Mouse (Mus musculus): ENCODE data around the gene Slc50a1. TPM values are rescaled to one million over a fixed set of nuclear protein-coding genes. Genes with fewer than 3 reads are reported as not detected.

Gene Slc50a1
- polyA plus RNA-seq, 2 experiments = 16.5 to 18.7 TPM

GRCm38 (mm10) chr3:89221167-89221566 lies 49.2 kb downstream of the Slc50a1 start:
- Histone ChIP-seq H3K4me3 (ENCODE audit: insufficient read depth in 1 of 2, low read depth in 2 of 2, low read length in 2 of 2) (no peak overlapping the region), H3K4me1 (replicated peaks; ENCODE audit: control insufficient read depth in 2 of 2, insufficient read depth in 2 of 2, low read length in 1 of 2) (no peaks in the 10 kb centered on the region), H3K9me3 (ENCODE audit: control insufficient read depth, low read length) (no peaks in the 10 kb centered on the region), H3K4me2 (ENCODE audit: low read depth) (no peak overlapping the region), H3K27me3 (ENCODE audit: control insufficient read depth, insufficient read depth, low read length) (peaks cover 13% of the 10 kb centered on the region), H3K9ac (replicated peaks) (no peak overlapping the region), H3K27ac (no peak overlapping the region), H3K36me3 (replicated peaks; ENCODE audit: control insufficient read depth, insufficient read depth, low read depth) (no peaks in the 10 kb centered on the region)
- no peak for ATAC-seq (ENCODE audit: insufficient read depth)
- 80% methylated on average over 5 of the region's 5 CpGs for WGBS (ENCODE audit: insufficient replicate concordance)
- DNase-seq (ENCODE audit: low read depth in 3 of 3, low spot score in 3 of 3) = no peak
- TF ChIP-seq EP300 (IDR thresholded peaks at IDR 0.05; ENCODE audit: low read depth) = no peak
- TF ChIP-seq CTCF (IDR thresholded peaks at IDR 0.05; ENCODE audit: low read depth) = no peak

GRCm38 (mm10) chr3:89219546-89219945 lies 50.8 kb downstream of the Slc50a1 start:
- ATAC-seq (ENCODE audit: insufficient read depth) (no peak), DNase-seq (ENCODE audit: low read depth in 3 of 3, low spot score in 3 of 3) (no peak)
- Histone ChIP-seq H3K9ac (replicated peaks) (no peak overlapping the region), H3K9me3 (ENCODE audit: control insufficient read depth, low read length) (no peaks in the 10 kb centered on the region), H3K4me3 (ENCODE audit: insufficient read depth in 1 of 2, low read depth in 2 of 2, low read length in 2 of 2) (no peak overlapping the region), H3K4me1 (replicated peaks; ENCODE audit: control insufficient read depth in 2 of 2, insufficient read depth in 2 of 2, low read length in 1 of 2) (peaks cover 9% of the 10 kb centered on the region in 2 experiments), H3K27ac (no peak overlapping the region), H3K27me3 (ENCODE audit: control insufficient read depth, insufficient read depth, low read length) (no peaks in the 10 kb centered on the region; the same call in 1 of the 2 replicates), H3K36me3 (replicated peaks; ENCODE audit: control insufficient read depth, insufficient read depth, low read depth) (no peaks in the 10 kb centered on the region), H3K4me2 (ENCODE audit: low read depth) (no peak overlapping the region)
- TF ChIP-seq EP300 (IDR thresholded peaks at IDR 0.05; ENCODE audit: low read depth) (no peak), CTCF (IDR thresholded peaks at IDR 0.05; ENCODE audit: low read depth) (no peak)
- WGBS (ENCODE audit: insufficient replicate concordance) = 28% methylated on average over 8 of the region's 8 CpGs

GRCm38 (mm10) chr3:89218271-89218670 lies 52.1 kb downstream of the Slc50a1 start:
- Histone ChIP-seq H3K4me1 (replicated peaks; ENCODE audit: control insufficient read depth in 2 of 2, insufficient read depth in 2 of 2, low read length in 1 of 2) (peaks cover 10 to 11% of the 10 kb centered on the region in 2 experiments), H3K4me2 (ENCODE audit: low read depth) (no peak overlapping the region), H3K4me3 (ENCODE audit: insufficient read depth in 1 of 2, low read depth in 2 of 2, low read length in 2 of 2) (no peak overlapping the region), H3K27ac (no peak overlapping the region), H3K9ac (replicated peaks) (no peak overlapping the region), H3K36me3 (replicated peaks; ENCODE audit: control insufficient read depth, insufficient read depth, low read depth) (no peaks in the 10 kb centered on the region), H3K27me3 (ENCODE audit: control insufficient read depth, insufficient read depth, low read length) (no peaks in the 10 kb centered on the region; the same call in 1 of the 2 replicates), H3K9me3 (ENCODE audit: control insufficient read depth, low read length) (no peaks in the 10 kb centered on the region)
- WGBS (ENCODE audit: insufficient replicate concordance) = 68% methylated on average over 1 of the region's 1 CpGs
- ATAC-seq (ENCODE audit: insufficient read depth) = no peak
- no peak for TF ChIP-seq EP300 (IDR thresholded peaks at IDR 0.05; ENCODE audit: low read depth)
- no peak for TF ChIP-seq CTCF (IDR thresholded peaks at IDR 0.05; ENCODE audit: low read depth)
- DNase-seq (ENCODE audit: low read depth in 3 of 3, low spot score in 3 of 3) = no peak

MicroRNAs within 50 kb of the gene (microRNA counts, 519-probe panel; counts per million panel counts)
- 69.9 counts per million for microRNA mmu-miR-92b

Small RNA genes lying within 50 kb of the gene (microRNA-seq; reads per million reads assigned to microRNA genes)
- 14.4 reads per million, percentile 25 among the genes with 10 or more reads in this experiment for gene Mir92b

Other genes starting within 250 kb of the Slc50a1 start
- 4.1 and 5.2 TPM in 2 replicates for gene Rusc1, start 177.3 kb downstream of the Slc50a1 start, polyA plus RNA-seq (2012; rRNA removed)
- gene Rusc1, start 177.3 kb downstream of the Slc50a1 start, polyA plus RNA-seq (2014; fragmentation: Nextera tagmentation; extraction: Ambion mirVana) = 2.6 and 3.2 TPM in 2 replicates
- gene Gm43738, start 169.5 kb downstream of the Slc50a1 start, polyA plus RNA-seq (2012; rRNA removed) = 0.02 TPM in 1 of 2 replicates, not detected in the other
- 0.04 TPM in 1 of 2 replicates, not detected in the other for gene Gm43738, start 169.5 kb downstream of the Slc50a1 start, polyA plus RNA-seq (2014; fragmentation: Nextera tagmentation; extraction: Ambion mirVana)
- gene Fdps, start 168.6 kb downstream of the Slc50a1 start, polyA plus RNA-seq (2012; rRNA removed) = 126 and 131 TPM in 2 replicates
- 238 and 251 TPM in 2 replicates for gene Fdps, start 168.6 kb downstream of the Slc50a1 start, polyA plus RNA-seq (2014; fragmentation: Nextera tagmentation; extraction: Ambion mirVana)
- 132 and 143 TPM in 2 replicates for gene Pklr, start 134.4 kb downstream of the Slc50a1 start, polyA plus RNA-seq (2012; rRNA removed)
- gene Pklr, start 134.4 kb downstream of the Slc50a1 start, polyA plus RNA-seq (2014; fragmentation: Nextera tagmentation; extraction: Ambion mirVana) = 79.8 and 97.5 TPM in 2 replicates
- 0.23 and 0.31 TPM in 2 replicates for gene Hcn3, start 110.4 kb downstream of the Slc50a1 start, polyA plus RNA-seq (2012; rRNA removed)
- gene Hcn3, start 110.4 kb downstream of the Slc50a1 start, polyA plus RNA-seq (2014; fragmentation: Nextera tagmentation; extraction: Ambion mirVana) = 0.55 and 0.56 TPM in 2 replicates
- 26.1 and 28.8 TPM in 2 replicates for gene Clk2, start 105.8 kb downstream of the Slc50a1 start, polyA plus RNA-seq (2012; rRNA removed)
- gene Clk2, start 105.8 kb downstream of the Slc50a1 start, polyA plus RNA-seq (2014; fragmentation: Nextera tagmentation; extraction: Ambion mirVana) = 6.7 and 7.2 TPM in 2 replicates
- 35.3 and 46.3 TPM in 2 replicates for gene Scamp3, start 93.1 kb downstream of the Slc50a1 start, polyA plus RNA-seq (2012; rRNA removed)
- gene Scamp3, start 93.1 kb downstream of the Slc50a1 start, polyA plus RNA-seq (2014; fragmentation: Nextera tagmentation; extraction: Ambion mirVana) = 41.0 and 44.2 TPM in 2 replicates
- 3.6 and 3.9 TPM in 2 replicates for gene Fam189b, start 87.4 kb downstream of the Slc50a1 start, polyA plus RNA-seq (2012; rRNA removed)
- gene Fam189b, start 87.4 kb downstream of the Slc50a1 start, polyA plus RNA-seq (2014; fragmentation: Nextera tagmentation; extraction: Ambion mirVana) = 1.7 and 2.6 TPM in 2 replicates
- 16.5 and 19.9 TPM in 2 replicates for gene Gba, start 67.6 kb downstream of the Slc50a1 start, polyA plus RNA-seq (2012; rRNA removed)
- gene Gba, start 67.6 kb downstream of the Slc50a1 start, polyA plus RNA-seq (2014; fragmentation: Nextera tagmentation; extraction: Ambion mirVana) = 20.7 and 21.2 TPM in 2 replicates
- gene Thbs3, start 55.4 kb downstream of the Slc50a1 start, polyA plus RNA-seq (2012; rRNA removed) = 0.96 and 1.7 TPM in 2 replicates
- 0.44 and 0.79 TPM in 2 replicates for gene Thbs3, start 55.4 kb downstream of the Slc50a1 start, polyA plus RNA-seq (2014; fragmentation: Nextera tagmentation; extraction: Ambion mirVana)
- 71.7 and 83.2 TPM in 2 replicates for gene Mtx1, start 43.5 kb downstream of the Slc50a1 start, polyA plus RNA-seq (2012; rRNA removed)
- gene Mtx1, start 43.5 kb downstream of the Slc50a1 start, polyA plus RNA-seq (2014; fragmentation: Nextera tagmentation; extraction: Ambion mirVana) = 101 TPM in 2 replicates
- 0.02 and 0.18 TPM in 2 replicates for gene Muc1, start 41.5 kb downstream of the Slc50a1 start, polyA plus RNA-seq (2012; rRNA removed)
- gene Muc1, start 41.5 kb downstream of the Slc50a1 start, polyA plus RNA-seq (2014; fragmentation: Nextera tagmentation; extraction: Ambion mirVana) = 0.08 and 0.11 TPM in 2 replicates
- gene Krtcap2, start 24.6 kb downstream of the Slc50a1 start, polyA plus RNA-seq (2012; rRNA removed) = 26.3 and 26.4 TPM in 2 replicates
- gene Krtcap2, start 24.6 kb downstream of the Slc50a1 start, polyA plus RNA-seq (2014; fragmentation: Nextera tagmentation; extraction: Ambion mirVana) = 117 and 138 TPM in 2 replicates
- gene Trim46, start 24.3 kb downstream of the Slc50a1 start, polyA plus RNA-seq (2012; rRNA removed) = 0.29 and 0.41 TPM in 2 replicates
- 0.05 TPM in 1 of 2 replicates, not detected in the other for gene Trim46, start 24.3 kb downstream of the Slc50a1 start, polyA plus RNA-seq (2014; fragmentation: Nextera tagmentation; extraction: Ambion mirVana)
- gene Dpm3, start 11.2 kb downstream of the Slc50a1 start, polyA plus RNA-seq (2012; rRNA removed) = 89.7 and 115 TPM in 2 replicates
- 64.3 and 65.8 TPM in 2 replicates for gene Dpm3, start 11.2 kb downstream of the Slc50a1 start, polyA plus RNA-seq (2014; fragmentation: Nextera tagmentation; extraction: Ambion mirVana)
- gene Efna1, start 10.6 kb upstream of the Slc50a1 start, polyA plus RNA-seq (2012; rRNA removed) = 3.6 and 3.7 TPM in 2 replicates
- gene Efna1, start 10.6 kb upstream of the Slc50a1 start, polyA plus RNA-seq (2014; fragmentation: Nextera tagmentation; extraction: Ambion mirVana) = 2.9 TPM in 2 replicates
- 0.06 and 0.13 TPM in 2 replicates for gene Efna3, start 52.4 kb upstream of the Slc50a1 start, polyA plus RNA-seq (2012; rRNA removed)
- 0.05 and 0.08 TPM in 2 replicates for gene Efna3, start 52.4 kb upstream of the Slc50a1 start, polyA plus RNA-seq (2014; fragmentation: Nextera tagmentation; extraction: Ambion mirVana)
- 0.81 and 0.92 TPM in 2 replicates for gene Efna4, start 67.5 kb upstream of the Slc50a1 start, polyA plus RNA-seq (2012; rRNA removed)
- gene Efna4, start 67.5 kb upstream of the Slc50a1 start, polyA plus RNA-seq (2014; fragmentation: Nextera tagmentation; extraction: Ambion mirVana) = 0.62 and 0.78 TPM in 2 replicates
- gene Adam15, start 79.4 kb upstream of the Slc50a1 start, polyA plus RNA-seq (2012; rRNA removed) = 6.2 TPM in 2 replicates
- gene Adam15, start 79.4 kb upstream of the Slc50a1 start, polyA plus RNA-seq (2014; fragmentation: Nextera tagmentation; extraction: Ambion mirVana) = 4.0 and 4.9 TPM in 2 replicates
- 0.02 and 0.03 TPM in 2 replicates for gene Dcst2, start 91.4 kb upstream of the Slc50a1 start, polyA plus RNA-seq (2012; rRNA removed)
- 0.04 TPM in 1 of 2 replicates, not detected in the other for gene Dcst2, start 91.4 kb upstream of the Slc50a1 start, polyA plus RNA-seq (2014; fragmentation: Nextera tagmentation; extraction: Ambion mirVana)
- gene Dcst1, start 94.7 kb upstream of the Slc50a1 start, polyA plus RNA-seq (2012; rRNA removed) = 0.03 TPM in 1 of 2 replicates, not detected in the other
- not detected in 2 replicates for gene Dcst1, start 94.7 kb upstream of the Slc50a1 start, polyA plus RNA-seq (2014; fragmentation: Nextera tagmentation; extraction: Ambion mirVana)
- gene Zbtb7b, start 124.2 kb upstream of the Slc50a1 start, polyA plus RNA-seq (2012; rRNA removed) = 5.4 and 6.9 TPM in 2 replicates
- 0.95 and 1.2 TPM in 2 replicates for gene Zbtb7b, start 124.2 kb upstream of the Slc50a1 start, polyA plus RNA-seq (2014; fragmentation: Nextera tagmentation; extraction: Ambion mirVana)
- gene Lenep, start 132.2 kb upstream of the Slc50a1 start, polyA plus RNA-seq (2012; rRNA removed) = 0.75 and 0.76 TPM in 2 replicates
- gene Lenep, start 132.2 kb upstream of the Slc50a1 start, polyA plus RNA-seq (2014; fragmentation: Nextera tagmentation; extraction: Ambion mirVana) = not detected in 2 replicates
- 8.7 and 9.2 TPM in 2 replicates for gene Flad1, start 141.3 kb upstream of the Slc50a1 start, polyA plus RNA-seq (2012; rRNA removed)
- 13.0 and 13.2 TPM in 2 replicates for gene Flad1, start 141.3 kb upstream of the Slc50a1 start, polyA plus RNA-seq (2014; fragmentation: Nextera tagmentation; extraction: Ambion mirVana)
- gene Cks1b, start 147.8 kb upstream of the Slc50a1 start, polyA plus RNA-seq (2012; rRNA removed) = 133 and 172 TPM in 2 replicates
- 288 and 295 TPM in 2 replicates for gene Cks1b, start 147.8 kb upstream of the Slc50a1 start, polyA plus RNA-seq (2014; fragmentation: Nextera tagmentation; extraction: Ambion mirVana)
- gene Shc1, start 147.9 kb upstream of the Slc50a1 start, polyA plus RNA-seq (2012; rRNA removed) = 36.9 and 38.8 TPM in 2 replicates
- gene Shc1, start 147.9 kb upstream of the Slc50a1 start, polyA plus RNA-seq (2014; fragmentation: Nextera tagmentation; extraction: Ambion mirVana) = 27.5 and 30.6 TPM in 2 replicates
- 12.9 and 15.2 TPM in 2 replicates for gene Pygo2, start 159.6 kb upstream of the Slc50a1 start, polyA plus RNA-seq (2012; rRNA removed)
- 8.4 and 10.7 TPM in 2 replicates for gene Pygo2, start 159.6 kb upstream of the Slc50a1 start, polyA plus RNA-seq (2014; fragmentation: Nextera tagmentation; extraction: Ambion mirVana)
- 2.2 and 3.1 TPM in 2 replicates for gene Pbxip1, start 166.1 kb upstream of the Slc50a1 start, polyA plus RNA-seq (2012; rRNA removed)
- gene Pbxip1, start 166.1 kb upstream of the Slc50a1 start, polyA plus RNA-seq (2014; fragmentation: Nextera tagmentation; extraction: Ambion mirVana) = 2.8 and 3.3 TPM in 2 replicates
- 23.4 and 32.2 TPM in 2 replicates for gene Pmvk, start 184.0 kb upstream of the Slc50a1 start, polyA plus RNA-seq (2012; rRNA removed)
- 32.1 and 36.5 TPM in 2 replicates for gene Pmvk, start 184.0 kb upstream of the Slc50a1 start, polyA plus RNA-seq (2014; fragmentation: Nextera tagmentation; extraction: Ambion mirVana)
- gene Kcnn3, start 249.6 kb upstream of the Slc50a1 start, polyA plus RNA-seq (2012; rRNA removed) = 0.02 and 0.03 TPM in 2 replicates
- gene Kcnn3, start 249.6 kb upstream of the Slc50a1 start, polyA plus RNA-seq (2014; fragmentation: Nextera tagmentation; extraction: Ambion mirVana) = not detected in 2 replicates